Mouse (Mus musculus) heart, embryonic 16.5 days (tissue): Measurements from ENCODE around the gene Gramd1b. TPM values are rescaled to one million over a fixed set of nuclear protein-coding genes. Genes with fewer than 3 reads are reported as not detected.
A peak's percentile ranks its signal among the peaks of the same experiment; 100 is the strongest.

Experiments
- ATAC-seq: fragments of 200-750 bp; cut with Nextera tagmentation; replicated peaks from 2 replicates; pipeline ENCODE4 v1.8.0; 2017; ENCODE audit warnings: moderate number of reproducible peaks; ENCODE audit not compliant: insufficient read depth, low FRiP score; ENCODE audit errors: extremely low read depth
- H3K27ac ChIP-seq: fragments of 300-500 bp; sonication (generic); 2 replicates; pipeline ENCODE4 v1.5.1; 2014; ENCODE audit warnings: mild to moderate bottlenecking, low read length, control low read depth, moderate library complexity
- H3K27me3 ChIP-seq: fragments of 300-500 bp; sonication (generic); 2 replicates; pipeline ENCODE4 v1.6.1; 2014; ENCODE audit warnings: low read length, mixed read lengths; ENCODE audit not compliant: control insufficient read depth, insufficient read depth
- H3K36me3 ChIP-seq: fragments of 300-500 bp; sonication (generic); 2 replicates; pipeline ENCODE4 v1.6.1; 2014; ENCODE audit not compliant: control insufficient read depth, insufficient read depth
- H3K4me1 ChIP-seq: fragments of 300-500 bp; sonication (generic); 2 replicates; pipeline ENCODE4 v1.6.1; 2014; ENCODE audit warnings: low read length, mixed read lengths; ENCODE audit not compliant: control insufficient read depth, insufficient read depth
- H3K4me2 ChIP-seq: fragments of 300-500 bp; sonication (generic); 2 replicates; pipeline ENCODE4 v1.6.1; 2014; ENCODE audit warnings: low read depth, mild to moderate bottlenecking, control low read depth, low read length
- H3K4me3 ChIP-seq: fragments of 300-500 bp; sonication (generic); 2 replicates; pipeline ENCODE4 v1.5.1; 2014; ENCODE audit warnings: mild to moderate bottlenecking, control low read depth, low read length
- H3K9ac ChIP-seq: fragments of 300-500 bp; sonication (generic); 2 replicates; pipeline ENCODE4 v1.6.1; 2014; ENCODE audit warnings: low read length, control low read depth
- H3K9me3 ChIP-seq: fragments of 300-500 bp; sonication (generic); replicated peaks from 2 replicates; pipeline ENCODE4 v1.6.1; 2016; ENCODE audit warnings: low read length; ENCODE audit not compliant: control insufficient read depth
- WGBS: fragments of 180-500 bp; shearing (Covaris S2); extraction: QIAGEN DNeasy Blood & Tissue Kit; methylation state at CpG from one replicate; pipeline ENCODE4 v1.1.7; 2014; 5-methylcytosine and 5-hydroxymethylcytosine counted together
- polyA plus RNA-seq: library from polyadenylated mRNA; unstranded; fragments of >200 nt; fragmentation: Nextera tagmentation; extraction: Ambion mirVana; gene quantifications from 2 replicates; pipeline ENCODE4 v1.2.1, GENCODE M21; 2015

The Gramd1b gene
- polyA plus RNA-seq, 1 experiment from 2014 or later: 5.9 TPM

DNA sequence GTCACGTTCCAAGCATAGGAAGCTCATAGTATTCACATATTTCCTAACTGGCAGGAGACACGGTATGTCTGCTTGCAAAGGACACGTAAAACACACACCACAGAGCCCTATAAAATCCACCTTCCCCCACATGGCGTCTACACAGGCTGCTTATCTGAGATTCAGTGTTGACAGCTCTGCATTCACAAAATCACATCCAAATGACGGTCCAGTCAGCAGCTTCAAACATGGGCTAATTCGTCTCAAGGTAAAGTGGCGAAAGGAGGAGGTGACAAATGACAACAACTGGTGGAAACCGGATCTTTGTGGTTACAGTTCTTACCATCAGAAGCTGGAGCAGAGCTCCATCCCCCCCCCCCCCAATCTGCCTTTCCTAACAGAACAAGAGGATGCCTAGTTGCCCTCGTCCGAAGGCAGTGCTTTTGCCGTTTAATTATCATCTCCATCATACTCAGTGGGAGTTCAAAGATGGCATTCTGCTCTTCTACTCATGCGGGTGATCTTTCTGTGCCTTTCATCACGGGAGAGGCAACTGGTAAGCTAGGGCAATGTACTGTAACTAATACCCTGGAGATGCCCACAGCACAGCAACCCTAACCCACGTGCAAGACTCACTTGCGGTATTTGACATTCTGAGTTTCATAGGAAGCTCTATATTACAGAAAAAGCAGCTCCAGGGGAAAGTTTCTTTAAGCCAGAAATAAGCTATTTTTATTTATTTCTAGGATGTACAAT lies 61.6 kb downstream of the Gramd1b start:
- WGBS: 29% methylated on average over 15 of the region's 15 CpGs
- Histone ChIP-seq H3K36me3 (no peaks in the 10 kb centered on the region), H3K4me3 (no peak overlapping the region), H3K27me3 (no peaks in the 10 kb centered on the region), H3K27ac (0 out of 2 replicates have a peak overlapping the region, but pooled peaks have one; percentile 12), H3K9me3 (no peaks in the 10 kb centered on the region), H3K9ac (no peak overlapping the region), H3K4me1 (peaks cover 6% of the 10 kb centered on the region; the same call in 1 of the 2 replicates), H3K4me2 (peak overlapping the region; percentile 27)
- peak; percentile 69 for ATAC-seq

DNA sequence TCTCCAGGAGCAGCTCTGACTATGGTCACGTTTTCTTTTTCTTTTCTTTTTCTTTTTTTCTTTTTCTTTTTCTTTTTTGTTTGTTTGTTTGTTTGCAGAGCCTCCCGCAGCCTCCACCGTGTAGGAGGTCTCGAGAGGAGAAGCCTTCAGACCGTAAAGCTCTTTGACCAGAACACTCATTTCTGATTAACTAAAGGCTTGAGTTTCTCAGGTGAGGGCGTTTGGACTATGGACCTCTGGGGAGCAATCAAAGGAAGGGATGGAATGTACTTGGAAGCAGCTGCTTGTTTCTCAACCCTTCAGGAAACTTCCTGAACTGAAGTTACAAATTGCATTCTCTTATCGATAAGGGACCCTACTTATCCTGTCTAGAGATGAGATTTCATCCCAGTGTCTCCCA lies 64.4 kb downstream of the Gramd1b start:
- no peak overlapping the region for H3K9ac ChIP-seq
- no peak overlapping the region for H3K27ac ChIP-seq
- H3K4me1 ChIP-seq: peaks cover 6% of the 10 kb centered on the region; the same call in 1 of the 2 replicates
- no peak overlapping the region for H3K4me3 ChIP-seq
- H3K4me2 ChIP-seq: no peak overlapping the region
- no peaks in the 10 kb centered on the region for H3K27me3 ChIP-seq
- no peak for ATAC-seq
- no peaks in the 10 kb centered on the region for H3K36me3 ChIP-seq
- H3K9me3 ChIP-seq: no peaks in the 10 kb centered on the region
- 53% methylated on average over 7 of the region's 7 CpGs for WGBS

DNA sequence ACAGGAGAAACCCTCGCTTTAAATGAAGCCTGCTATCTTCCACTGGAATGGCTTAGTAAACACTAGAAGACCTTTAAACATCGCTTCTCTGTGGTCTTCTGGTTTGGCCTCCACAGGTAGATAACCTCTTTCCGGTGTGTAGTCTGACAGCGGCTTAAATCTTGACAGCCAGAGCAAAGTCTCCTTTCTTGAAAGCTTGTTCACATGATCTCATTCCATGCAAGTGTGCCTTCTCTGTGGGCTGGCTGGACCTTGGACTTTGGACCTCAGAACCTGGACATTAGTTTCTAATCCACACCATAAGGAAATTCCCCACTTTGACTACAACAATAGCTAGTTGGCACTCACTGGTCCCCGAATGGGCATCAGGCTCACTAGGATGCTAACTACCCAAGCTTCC lies 65.6 kb downstream of the Gramd1b start:
- H3K27me3 ChIP-seq: no peaks in the 10 kb centered on the region
- H3K27ac ChIP-seq: no peak overlapping the region
- no peak for ATAC-seq
- peaks cover 16% of the 10 kb centered on the region for H3K4me1 ChIP-seq
- H3K4me2 ChIP-seq: no peak overlapping the region
- 80% methylated on average over 5 of the region's 5 CpGs for WGBS
- H3K4me3 ChIP-seq: no peak overlapping the region
- H3K9ac ChIP-seq: no peak overlapping the region
- no peaks in the 10 kb centered on the region for H3K9me3 ChIP-seq
- H3K36me3 ChIP-seq: no peaks in the 10 kb centered on the region

DNA sequence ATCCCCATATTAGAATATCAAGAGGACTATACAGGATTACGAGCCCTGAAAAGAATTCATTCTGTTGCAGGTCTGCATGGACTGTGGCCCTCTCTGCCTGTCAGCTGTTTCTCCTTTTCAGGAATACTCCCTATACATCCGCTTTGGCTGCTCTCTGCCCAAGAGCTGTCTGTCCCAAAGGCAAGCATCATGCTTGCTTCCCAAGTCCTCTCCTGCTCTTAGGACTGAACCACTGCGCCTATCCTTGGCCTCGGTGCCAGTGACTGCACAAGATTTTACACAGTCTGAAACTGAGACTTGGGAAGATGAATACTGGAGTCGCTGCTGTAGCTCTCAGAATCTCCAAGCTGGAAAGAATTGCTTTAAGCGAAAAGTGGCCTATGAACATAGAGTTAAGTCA lies 68.8 kb downstream of the Gramd1b start:
- H3K9me3 ChIP-seq: no peaks in the 10 kb centered on the region
- no peaks in the 10 kb centered on the region for H3K36me3 ChIP-seq
- H3K4me3 ChIP-seq: no peak overlapping the region
- no peak overlapping the region for H3K4me2 ChIP-seq
- no peak overlapping the region for H3K9ac ChIP-seq
- H3K27me3 ChIP-seq: no peaks in the 10 kb centered on the region
- ATAC-seq: no peak
- H3K4me1 ChIP-seq: peaks cover 16% of the 10 kb centered on the region
- WGBS: 81% methylated on average over 6 of the region's 6 CpGs
- H3K27ac ChIP-seq: no peak overlapping the region

DNA sequence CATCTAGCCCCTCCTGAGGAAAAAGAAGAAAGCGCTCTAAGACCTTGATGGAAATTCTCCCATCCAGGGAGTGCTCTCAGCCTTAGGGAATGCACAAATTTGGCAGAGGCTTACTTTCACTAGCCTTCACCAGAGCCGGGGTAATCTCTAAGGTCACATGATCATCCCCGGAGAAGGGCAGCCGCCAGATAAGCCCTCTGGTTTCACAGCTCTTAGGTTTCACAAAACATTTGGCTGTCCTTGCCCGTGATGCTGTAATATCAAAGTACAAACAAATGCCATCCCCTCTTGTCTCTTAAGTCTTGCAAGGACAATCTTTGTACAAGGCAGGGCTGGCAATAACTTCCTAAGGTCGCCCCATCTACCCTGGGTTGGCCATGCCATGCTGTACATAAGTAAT lies 70.4 kb downstream of the Gramd1b start:
- ATAC-seq: peak; percentile 40
- Histone ChIP-seq H3K27me3 (no peaks in the 10 kb centered on the region), H3K9me3 (no peaks in the 10 kb centered on the region), H3K4me2 (peak overlapping the region; percentile 32), H3K4me3 (no peak overlapping the region), H3K36me3 (no peaks in the 10 kb centered on the region), H3K4me1 (peaks cover 19% of the 10 kb centered on the region), H3K27ac (peak overlapping the region; percentile 78), H3K9ac (no peak overlapping the region)
- WGBS: 13% methylated on average over 6 of the region's 6 CpGs

DNA sequence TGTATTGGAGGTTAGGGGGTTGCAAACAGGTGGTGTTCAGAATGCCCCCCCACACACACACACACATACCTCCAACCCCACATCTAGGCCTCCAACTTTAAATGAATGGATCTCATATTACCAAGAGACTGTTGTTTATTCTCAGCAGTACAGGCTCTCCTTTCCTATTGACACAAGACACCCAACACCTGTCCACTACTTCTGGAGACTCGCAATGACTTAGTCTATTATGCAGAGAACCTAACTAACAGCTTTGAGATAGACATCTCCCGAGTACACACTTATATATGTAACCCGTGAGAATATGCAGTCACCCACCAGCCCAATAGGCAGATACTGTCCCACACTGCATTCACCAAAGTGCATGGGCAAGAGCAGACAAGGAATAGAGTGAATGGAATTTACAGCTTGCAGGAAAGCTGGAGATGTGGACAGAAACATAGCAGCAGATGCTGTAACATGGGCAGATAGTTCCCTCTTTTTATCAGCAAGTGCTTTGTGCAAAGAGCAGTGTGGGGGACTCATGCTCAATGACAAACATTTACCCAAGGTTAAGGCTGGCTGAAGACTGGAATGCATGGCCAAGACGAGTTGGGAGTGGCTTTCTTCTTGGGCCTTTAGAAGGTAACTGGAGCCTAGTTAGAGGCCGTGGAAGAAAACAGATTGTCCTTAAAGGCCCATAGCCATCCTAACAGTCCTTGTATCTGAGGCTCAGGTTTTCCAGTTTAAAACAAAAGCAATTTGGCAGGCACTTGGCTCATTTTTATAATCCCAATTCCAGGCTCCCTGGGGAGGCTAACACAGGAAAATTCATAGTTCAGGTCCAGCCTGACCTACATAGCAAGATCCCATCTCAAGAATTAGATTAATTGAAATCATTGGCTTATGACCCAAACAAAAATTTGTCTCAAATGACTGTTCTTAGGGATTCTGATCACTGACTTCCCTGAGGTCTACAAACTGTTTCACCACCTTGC lies 71.6 kb downstream of the Gramd1b start:
- H3K9ac ChIP-seq: 0 out of 2 replicates have a peak overlapping the region, but pooled peaks have one; percentile 4
- H3K9me3 ChIP-seq: no peaks in the 10 kb centered on the region
- H3K27ac ChIP-seq: no peak overlapping the region
- no peak for ATAC-seq
- H3K4me2 ChIP-seq: no peak overlapping the region
- H3K4me1 ChIP-seq: peaks cover 23% of the 10 kb centered on the region
- no peak overlapping the region for H3K4me3 ChIP-seq
- WGBS: 58% methylated on average over 5 of the region's 5 CpGs
- no peaks in the 10 kb centered on the region for H3K36me3 ChIP-seq
- H3K27me3 ChIP-seq: no peaks in the 10 kb centered on the region

DNA sequence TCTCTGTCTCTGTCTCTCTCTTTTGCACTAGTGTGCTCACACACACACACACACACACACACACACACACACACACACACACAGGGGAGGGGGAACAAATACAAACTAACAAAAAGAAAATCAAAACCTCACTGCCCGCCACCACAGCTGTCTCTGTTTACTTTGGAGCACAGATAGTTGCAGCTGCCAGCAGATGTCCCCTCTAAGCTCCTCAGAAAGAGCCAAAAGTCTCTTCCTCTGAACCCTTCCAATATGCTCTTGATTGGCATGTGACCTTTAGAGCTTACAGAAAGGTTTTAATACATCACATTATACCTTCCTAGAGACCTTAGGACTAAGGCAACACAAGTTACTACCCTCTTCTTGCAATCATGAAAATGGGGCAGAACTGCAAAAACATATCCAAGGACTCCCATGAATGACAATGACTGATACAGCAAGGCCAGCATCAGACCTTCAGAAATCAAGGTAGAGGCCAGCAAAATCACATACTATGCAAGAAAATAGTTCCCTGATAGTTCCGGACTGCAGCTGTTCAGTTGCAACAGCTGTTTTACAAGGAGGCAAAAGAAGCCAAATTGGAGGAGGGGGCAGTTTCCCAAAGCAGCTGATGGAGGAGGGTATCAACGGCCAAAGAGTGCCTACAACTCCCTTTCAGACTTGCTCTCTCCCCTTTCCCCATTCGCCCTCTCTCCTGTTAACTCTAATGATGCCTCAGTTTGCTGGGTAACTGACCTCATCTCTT lies 72.5 kb downstream of the Gramd1b start:
- Histone ChIP-seq H3K4me3 (no peak overlapping the region), H3K27me3 (no peaks in the 10 kb centered on the region), H3K36me3 (no peaks in the 10 kb centered on the region), H3K27ac (no peak overlapping the region), H3K9me3 (no peaks in the 10 kb centered on the region), H3K4me1 (peaks cover 23% of the 10 kb centered on the region), H3K9ac (no peak overlapping the region), H3K4me2 (no peak overlapping the region)
- no peak for ATAC-seq
- WGBS: 74% methylated on average over 4 of the region's 4 CpGs

DNA sequence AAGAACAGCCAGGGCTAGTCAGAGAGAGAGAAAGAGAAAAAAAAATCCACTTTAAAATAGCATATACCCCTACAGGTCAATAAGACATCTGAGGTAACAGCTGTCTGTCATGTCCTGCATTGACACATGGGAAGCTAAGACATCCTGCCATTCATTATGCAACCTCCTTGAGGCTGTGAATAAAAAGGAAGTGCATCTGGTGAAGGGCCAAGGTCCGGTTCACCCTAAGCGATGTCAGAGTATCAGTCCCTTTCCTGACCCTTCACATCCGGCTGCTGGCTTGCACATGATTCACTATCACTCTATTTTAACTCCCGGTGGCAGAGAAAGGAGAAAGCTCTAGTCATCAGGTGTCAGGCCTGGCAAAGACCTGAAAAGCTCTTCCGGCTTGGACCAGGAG lies 73.7 kb downstream of the Gramd1b start:
- no peak for ATAC-seq
- no peak overlapping the region for H3K27ac ChIP-seq
- H3K9ac ChIP-seq: no peak overlapping the region
- H3K4me3 ChIP-seq: no peak overlapping the region
- WGBS: 58% methylated on average over 5 of the region's 5 CpGs
- no peaks in the 10 kb centered on the region for H3K27me3 ChIP-seq
- no peaks in the 10 kb centered on the region for H3K36me3 ChIP-seq
- no peak overlapping the region for H3K4me2 ChIP-seq
- peaks cover 25% of the 10 kb centered on the region for H3K4me1 ChIP-seq
- no peaks in the 10 kb centered on the region for H3K9me3 ChIP-seq
